Mouse (Mus musculus) heart, embryonic 16.5 days (tissue): ENCODE results near the gene 4921524J17Rik. TPM values are rescaled to one million over a fixed set of nuclear protein-coding genes. Genes with fewer than 3 reads are reported as not detected.
A peak's percentile ranks its signal among the peaks of the same experiment; 100 is the strongest.

Experiments used
- ATAC-seq: fragments of 200-750 bp; cut with Nextera tagmentation; replicated peaks from 2 replicates; pipeline ENCODE4 v1.8.0; 2017; ENCODE audit warnings: moderate number of reproducible peaks; ENCODE audit not compliant: insufficient read depth, low FRiP score; ENCODE audit errors: extremely low read depth
- H3K27ac ChIP-seq: fragments of 300-500 bp; sonication (generic); 2 replicates; pipeline ENCODE4 v1.5.1; 2014; ENCODE audit warnings: mild to moderate bottlenecking, low read length, control low read depth, moderate library complexity
- H3K27me3 ChIP-seq: fragments of 300-500 bp; sonication (generic); 2 replicates; pipeline ENCODE4 v1.6.1; 2014; ENCODE audit warnings: low read length, mixed read lengths; ENCODE audit not compliant: control insufficient read depth, insufficient read depth
- H3K36me3 ChIP-seq: fragments of 300-500 bp; sonication (generic); 2 replicates; pipeline ENCODE4 v1.6.1; 2014; ENCODE audit not compliant: control insufficient read depth, insufficient read depth
- H3K4me1 ChIP-seq: fragments of 300-500 bp; sonication (generic); 2 replicates; pipeline ENCODE4 v1.6.1; 2014; ENCODE audit warnings: low read length, mixed read lengths; ENCODE audit not compliant: control insufficient read depth, insufficient read depth
- H3K4me2 ChIP-seq: fragments of 300-500 bp; sonication (generic); 2 replicates; pipeline ENCODE4 v1.6.1; 2014; ENCODE audit warnings: low read depth, mild to moderate bottlenecking, control low read depth, low read length
- H3K4me3 ChIP-seq: fragments of 300-500 bp; sonication (generic); 2 replicates; pipeline ENCODE4 v1.5.1; 2014; ENCODE audit warnings: mild to moderate bottlenecking, control low read depth, low read length
- H3K9ac ChIP-seq: fragments of 300-500 bp; sonication (generic); 2 replicates; pipeline ENCODE4 v1.6.1; 2014; ENCODE audit warnings: low read length, control low read depth
- H3K9me3 ChIP-seq: fragments of 300-500 bp; sonication (generic); replicated peaks from 2 replicates; pipeline ENCODE4 v1.6.1; 2016; ENCODE audit warnings: low read length; ENCODE audit not compliant: control insufficient read depth
- WGBS: fragments of 180-500 bp; shearing (Covaris S2); extraction: QIAGEN DNeasy Blood & Tissue Kit; methylation state at CpG from one replicate; pipeline ENCODE4 v1.1.7; 2014; 5-methylcytosine and 5-hydroxymethylcytosine counted together
- polyA plus RNA-seq: library from polyadenylated mRNA; unstranded; fragments of >200 nt; fragmentation: Nextera tagmentation; extraction: Ambion mirVana; gene quantifications from 2 replicates; pipeline ENCODE4 v1.2.1, GENCODE M21; 2015

Gene 4921524J17Rik
- polyA plus RNA-seq, 1 experiment from 2014 or later = 70.0 TPM

DNA sequence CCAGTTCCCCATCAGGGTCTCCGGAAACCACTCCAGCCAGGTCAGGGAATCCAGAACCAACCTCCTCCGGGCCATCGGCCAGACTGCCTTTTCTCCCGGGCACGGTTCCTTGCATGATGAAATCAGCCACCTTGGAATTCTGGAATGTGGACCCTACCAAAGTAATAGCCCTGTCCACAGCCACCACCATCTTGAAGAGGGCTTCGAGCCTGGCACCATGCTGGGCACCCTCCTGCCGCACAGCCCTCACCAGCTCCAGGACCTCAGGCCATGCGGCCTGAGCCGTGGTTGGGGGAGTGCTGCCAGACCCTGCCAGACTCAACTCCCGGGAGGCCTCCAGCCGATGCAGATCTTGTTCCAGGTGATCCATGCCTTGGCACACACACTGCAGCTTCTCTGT lies 68.0 kb downstream of the 4921524J17Rik start:
- Histone ChIP-seq H3K9ac (peak overlapping the region; percentile 86), H3K4me1 (peaks cover 31% of the 10 kb centered on the region), H3K4me3 (peak overlapping the region; percentile 70), H3K36me3 (no peaks in the 10 kb centered on the region), H3K27me3 (no peaks in the 10 kb centered on the region), H3K27ac (peak overlapping the region; percentile 98), H3K9me3 (no peaks in the 10 kb centered on the region), H3K4me2 (peak overlapping the region; percentile 52)
- ATAC-seq = peak; percentile 34; the same call in 1 of the 2 replicates
- WGBS = 37% methylated on average over 11 of the region's 11 CpGs

DNA sequence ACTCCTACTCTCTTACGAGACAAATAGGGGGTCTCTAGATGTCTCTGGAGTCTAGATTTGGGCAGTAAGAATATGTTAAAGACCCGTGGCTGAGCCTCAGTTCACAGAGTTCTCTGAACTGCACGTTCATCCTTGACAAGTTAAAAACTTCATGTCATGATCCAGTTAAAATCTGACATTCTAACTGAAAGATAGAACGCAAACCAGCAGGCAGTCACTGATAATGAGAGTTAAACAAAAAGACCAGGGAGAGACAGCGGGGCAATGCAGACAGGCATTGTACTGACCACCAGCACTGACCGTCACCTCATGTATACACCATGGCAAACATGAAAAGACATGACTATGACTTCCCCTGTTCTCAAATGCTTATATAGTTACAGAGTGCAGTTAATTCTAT lies 69.2 kb downstream of the 4921524J17Rik start:
- no peak for ATAC-seq
- Histone ChIP-seq H3K36me3 (peaks cover 6% of the 10 kb centered on the region), H3K9ac (peak overlapping the region; percentile 86), H3K4me1 (peaks cover 31% of the 10 kb centered on the region), H3K4me2 (peak overlapping the region; percentile 72), H3K9me3 (no peaks in the 10 kb centered on the region), H3K27ac (peak overlapping the region; percentile 98), H3K4me3 (peak overlapping the region; percentile 70), H3K27me3 (no peaks in the 10 kb centered on the region)
- WGBS = 35% methylated on average over 6 of the region's 6 CpGs

DNA sequence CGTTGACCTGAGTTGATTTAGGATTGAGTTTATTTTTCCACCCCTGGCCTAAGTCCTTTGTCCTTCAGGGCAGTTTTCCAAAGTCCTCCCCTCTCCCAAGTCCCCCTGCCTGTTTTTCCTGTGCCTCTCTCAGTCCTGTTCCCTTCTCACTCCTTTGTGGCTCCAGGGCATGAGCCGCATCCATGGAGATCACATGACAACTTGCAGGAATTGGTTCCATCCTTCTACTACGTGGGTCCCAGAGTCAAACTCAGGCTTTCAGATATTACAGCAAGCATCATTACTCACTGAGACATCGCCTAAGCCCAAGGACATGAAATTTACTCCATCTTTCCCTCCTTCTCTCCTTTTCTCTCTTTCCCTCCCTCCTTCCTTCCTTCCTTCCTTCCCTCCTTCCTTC lies 70.4 kb downstream of the 4921524J17Rik start:
- Histone ChIP-seq H3K9me3 (no peaks in the 10 kb centered on the region), H3K27me3 (no peaks in the 10 kb centered on the region), H3K36me3 (peaks cover 11% of the 10 kb centered on the region), H3K27ac (peak overlapping the region; percentile 98), H3K4me2 (peak overlapping the region; percentile 72), H3K9ac (peak overlapping the region; percentile 86), H3K4me1 (peaks cover 24% of the 10 kb centered on the region), H3K4me3 (peak overlapping the region; percentile 70)
- 40% methylated on average over 4 of the region's 4 CpGs for WGBS
- ATAC-seq = no peak

Other genes with a start within 250 kb of the 4921524J17Rik start
- gene Olfr371, start 206.8 kb downstream of the 4921524J17Rik start, polyA plus RNA-seq = not detected in 2 replicates
- 50.6 and 53.5 TPM in 2 replicates for gene Orc6, start 133.2 kb downstream of the 4921524J17Rik start, polyA plus RNA-seq
- gene Vps35, start 133.0 kb downstream of the 4921524J17Rik start, polyA plus RNA-seq = 114 and 119 TPM in 2 replicates
- gene Mylk3, start 46.5 kb downstream of the 4921524J17Rik start, polyA plus RNA-seq = 254 and 278 TPM in 2 replicates
- 5.7 and 6.1 TPM in 2 replicates for gene Gpt2, start 59.7 kb upstream of the 4921524J17Rik start, polyA plus RNA-seq
- gene Dnaja2, start 122.5 kb upstream of the 4921524J17Rik start, polyA plus RNA-seq = 150 and 181 TPM in 2 replicates